Mouse (Mus musculus) large intestine, adult 2 months (tissue): ENCODE results near the gene Clk3. TPM values are rescaled to one million over a fixed set of nuclear protein-coding genes. Genes with fewer than 3 reads are reported as not detected.
"Not testable (repeated sequence)": the region's sequence is repeated elsewhere in the genome, so short reads cannot be mapped to it uniquely, and the experiment has no call there.

Experiments used
- DNase-seq: peaks from one replicate; pipeline ENCODE4 v3.0.0-alpha.2; 2012; ENCODE audit warnings: low read depth, low spot score
- WGBS: fragments of 180-500 bp; shearing (Covaris S2); methylation state at CpG from one replicate; pipeline ENCODE4 v1.1.7; 2018; 5-methylcytosine and 5-hydroxymethylcytosine counted together
- polyA plus RNA-seq: library from polyadenylated mRNA; depleted of rRNA; stranded (reverse); fragments of >200 nt; gene quantifications from 2 replicates; pipeline ENCODE4 v1.2.3, GENCODE M21; 2012; rRNA removed

Clk3 gene
- polyA plus RNA-seq, 1 experiment = 84.3 TPM

DNA sequence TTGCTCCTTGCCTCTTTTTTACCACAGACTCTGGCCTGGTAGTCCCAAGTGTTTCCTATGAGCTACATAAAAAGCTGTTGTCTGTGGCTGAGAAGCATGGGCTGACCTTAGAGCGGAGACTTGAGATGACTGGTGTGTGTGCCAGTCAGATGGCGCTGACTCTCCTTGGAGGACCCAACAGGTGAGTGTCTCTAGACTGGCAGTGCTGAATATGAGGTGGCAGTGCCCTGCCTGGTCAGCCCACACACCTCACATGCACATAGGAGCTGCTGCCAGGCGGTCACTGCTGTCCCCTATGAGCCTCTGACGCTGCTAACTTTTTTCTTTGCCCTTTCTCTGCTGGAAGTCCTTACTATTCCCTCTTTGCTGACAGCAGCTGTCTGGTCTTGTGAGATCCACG lies 25.8 kb downstream of the Clk3 start:
- 93% methylated on average over 5 of the region's 5 CpGs for WGBS
- no peak for DNase-seq

DNA sequence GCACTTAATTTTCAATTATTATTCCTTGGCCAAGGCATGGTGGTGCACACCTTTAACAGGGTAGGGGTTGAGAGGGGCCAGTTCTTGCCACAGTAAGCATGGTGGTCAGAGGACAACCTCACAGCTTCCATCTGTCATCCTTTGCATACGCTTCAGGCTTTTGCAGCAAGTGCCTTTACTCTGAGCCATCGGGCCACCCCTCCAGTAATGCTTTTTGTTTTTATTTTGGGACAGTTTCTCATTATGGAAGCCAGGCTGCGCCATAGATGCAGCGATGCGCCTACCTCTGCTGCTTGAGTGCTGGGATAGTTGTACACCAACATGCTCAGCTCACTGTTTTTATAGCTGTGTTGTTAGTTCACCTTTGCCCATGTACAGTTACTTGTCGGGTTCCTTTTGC lies 32.1 kb downstream of the Clk3 start:
- no peak for DNase-seq
- WGBS = 79% methylated on average over 6 of the region's 6 CpGs

DNA sequence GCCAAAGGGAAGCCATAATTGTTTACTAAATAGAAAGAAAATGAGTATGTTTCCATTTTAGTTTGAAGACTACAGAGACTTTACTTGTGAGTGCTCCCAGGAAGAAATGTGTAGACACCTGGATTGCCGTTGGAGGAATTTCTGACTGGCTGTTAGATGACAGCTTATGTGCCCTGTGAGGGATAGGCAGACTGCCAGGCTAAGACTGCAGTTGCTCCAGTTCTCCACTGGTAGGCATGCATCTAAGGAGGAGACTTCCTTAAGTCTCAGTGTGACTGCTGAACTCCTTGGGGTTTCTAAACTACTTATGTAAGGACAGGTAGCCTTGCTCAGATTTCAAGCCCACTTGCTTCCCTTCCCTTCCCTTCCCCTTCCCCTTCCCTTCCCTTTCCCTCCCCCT lies 37.3 kb downstream of the Clk3 start:
- 79% methylated on average over 1 of the region's 1 CpGs for WGBS
- no peak for DNase-seq

DNA sequence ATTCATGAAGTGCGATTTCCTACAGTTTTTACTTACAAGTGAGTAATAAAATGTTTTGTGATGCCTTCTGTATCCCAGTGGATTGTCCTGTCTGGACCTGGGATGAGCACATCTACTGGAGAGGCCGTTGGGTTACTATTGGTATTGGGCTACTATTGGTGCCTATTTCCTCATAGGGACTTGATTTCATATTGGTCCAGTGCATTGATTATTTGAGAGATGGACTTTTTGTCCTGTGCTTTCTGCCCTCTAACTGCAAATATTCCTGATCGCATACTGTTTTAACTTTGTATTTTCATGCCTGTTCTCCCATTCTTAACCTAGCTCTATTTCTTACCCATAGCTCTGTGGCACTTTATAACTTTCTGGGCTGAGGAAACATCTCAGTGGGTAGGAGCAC lies 41.0 kb downstream of the Clk3 start:
- no peak for DNase-seq
- WGBS = 93% methylated on average over 3 of the region's 3 CpGs

DNA sequence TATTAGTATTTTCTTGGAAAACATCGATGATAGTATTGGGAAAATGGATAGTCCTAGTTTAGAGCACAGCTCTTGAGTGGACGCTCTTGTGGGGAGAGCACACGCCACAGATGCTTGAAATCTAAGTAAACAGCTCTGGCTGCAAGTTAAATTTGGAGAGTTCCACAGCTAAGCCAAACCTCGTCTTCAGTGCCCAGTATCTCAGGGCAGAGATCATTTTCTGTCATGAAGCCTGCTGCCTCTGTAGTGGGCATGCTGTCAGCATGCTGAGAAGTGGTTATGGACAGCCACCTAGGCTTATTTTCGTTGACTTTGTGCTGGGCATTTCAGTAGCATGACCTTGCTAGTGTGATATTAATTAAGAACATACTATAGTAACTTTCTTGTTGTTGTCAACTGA lies 41.9 kb downstream of the Clk3 start:
- 58% methylated on average over 5 of the region's 5 CpGs for WGBS

DNA sequence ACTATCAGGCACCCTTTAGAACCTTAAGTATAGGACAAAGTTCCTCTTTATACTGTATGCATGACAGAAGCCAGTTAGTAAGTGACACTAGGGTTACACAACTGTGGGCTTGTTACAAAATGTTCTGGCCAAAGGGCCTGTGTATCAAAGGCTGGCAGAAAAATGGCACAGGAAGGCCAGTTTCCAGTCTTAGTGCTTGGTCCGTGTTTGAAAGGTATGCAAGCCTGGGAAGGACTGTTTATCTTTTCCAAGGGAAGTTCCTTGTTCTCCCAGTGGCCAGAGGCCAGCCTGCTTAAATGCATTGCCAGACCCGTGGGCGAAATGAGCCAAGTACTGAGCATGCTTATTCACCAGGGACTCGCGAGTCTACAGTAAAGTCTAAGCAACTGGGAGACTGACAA lies 42.3 kb downstream of the Clk3 start:
- WGBS = 3% methylated on average over 5 of the region's 5 CpGs
- DNase-seq = peak; percentile 28

More for the DNA sequence above, 41.9 kb downstream of the Clk3 start:
- no peak for DNase-seq

DNA sequence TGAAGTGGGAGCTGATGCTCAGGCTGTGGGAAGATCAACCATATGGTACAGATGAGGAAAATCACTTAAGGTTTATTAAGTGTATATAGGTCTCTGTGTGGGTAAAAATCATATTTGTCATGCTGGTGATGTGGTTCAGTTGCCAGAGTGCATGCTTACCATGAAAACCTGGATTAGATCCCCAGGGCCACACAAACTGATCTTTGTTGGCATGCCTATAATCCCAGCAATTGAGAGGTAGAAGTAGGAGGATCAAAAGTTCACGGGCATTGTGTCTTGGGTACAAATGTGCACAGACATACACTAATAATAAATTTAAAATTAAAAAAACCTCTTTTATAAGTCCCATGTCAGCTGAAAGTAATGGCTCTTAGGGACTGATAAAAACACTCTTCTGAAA lies 43.3 kb downstream of the Clk3 start:
- 55% methylated on average over 1 of the region's 1 CpGs for WGBS
- no peak for DNase-seq

DNA sequence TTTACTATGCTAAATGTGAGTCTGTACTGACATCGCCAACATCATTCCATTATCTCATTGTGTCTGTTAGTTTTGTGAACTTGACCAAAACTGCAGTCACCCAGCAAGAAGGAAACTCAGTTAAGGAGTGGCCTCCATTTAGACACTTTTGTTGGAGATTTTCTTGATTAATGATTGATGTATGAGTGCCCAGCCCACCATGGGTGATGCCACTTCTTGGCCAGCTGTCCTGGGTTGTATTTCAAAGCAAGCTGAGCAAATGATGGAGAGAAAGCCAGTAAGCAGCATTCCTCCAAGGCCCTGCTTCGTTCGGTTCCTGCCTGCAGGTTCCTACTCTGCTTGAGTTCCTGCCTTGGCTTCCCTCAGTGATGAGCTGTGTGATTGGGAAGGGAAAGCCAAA lies 44.9 kb downstream of the Clk3 start:
- no peak for DNase-seq
- 77% methylated on average over 3 of the region's 3 CpGs for WGBS

DNA sequence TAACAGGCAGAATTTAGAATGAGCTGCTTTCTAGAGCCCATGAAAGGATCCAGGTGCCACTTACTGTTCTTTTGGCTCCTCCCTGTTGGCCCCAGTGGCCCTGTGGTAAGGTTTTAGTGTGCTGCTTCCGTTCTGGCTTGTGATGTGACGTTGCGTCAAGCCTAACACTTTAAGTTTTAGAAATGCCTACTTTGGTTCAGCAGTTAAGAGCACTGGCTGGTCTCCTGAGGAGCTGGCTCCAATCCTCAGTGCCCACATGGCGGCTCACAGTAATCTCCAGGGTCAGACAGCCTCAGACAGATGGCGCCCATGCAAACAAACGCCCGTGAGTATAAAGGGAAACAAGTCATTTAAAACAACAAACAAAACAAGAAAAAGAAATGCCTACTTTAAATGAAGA lies 47.3 kb downstream of the Clk3 start:
- 84% methylated on average over 7 of the region's 7 CpGs for WGBS
- DNase-seq = no peak

DNA sequence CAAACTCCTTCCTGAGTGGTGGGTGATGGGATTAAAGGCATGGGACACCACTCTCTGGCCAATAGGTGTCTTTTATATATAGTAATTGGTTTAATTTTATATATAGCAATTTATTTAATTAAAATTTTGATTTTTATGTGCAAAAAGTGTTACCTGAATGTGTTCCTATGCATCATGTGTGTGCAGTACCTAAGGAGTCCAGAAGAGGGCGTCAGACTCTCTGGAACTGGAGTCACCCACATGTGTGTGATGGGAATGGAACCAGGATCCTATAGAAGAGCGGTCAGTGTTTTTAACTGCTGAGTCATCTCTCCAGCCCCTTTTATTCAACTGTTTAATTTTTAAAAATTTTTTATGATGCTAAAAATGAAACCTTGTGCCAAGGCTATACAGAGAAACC lies 53.5 kb downstream of the Clk3 start:
- WGBS = 78% methylated on average over 2 of the region's 2 CpGs
- DNase-seq = no peak

DNA sequence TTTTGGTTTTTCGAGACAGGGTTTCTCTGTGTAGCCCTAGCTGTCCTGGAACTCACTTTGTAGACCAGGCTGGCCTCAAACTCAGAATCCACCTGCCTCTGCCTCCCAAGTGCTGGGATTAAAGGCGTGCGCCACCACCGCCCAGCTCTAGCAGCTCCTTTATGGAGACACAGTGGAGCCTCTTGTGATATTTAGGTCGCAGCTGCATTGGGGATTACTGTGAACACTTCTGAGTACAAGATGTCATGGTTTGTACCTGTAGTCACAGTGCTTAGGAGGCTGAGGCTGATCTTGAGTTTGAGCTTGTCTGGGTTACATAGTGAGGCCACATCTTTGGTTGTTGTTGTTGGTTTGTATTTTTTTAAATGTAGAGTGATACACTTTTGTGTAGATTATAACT lies 55.4 kb downstream of the Clk3 start:
- 74% methylated on average over 5 of the region's 5 CpGs for WGBS

DNA sequence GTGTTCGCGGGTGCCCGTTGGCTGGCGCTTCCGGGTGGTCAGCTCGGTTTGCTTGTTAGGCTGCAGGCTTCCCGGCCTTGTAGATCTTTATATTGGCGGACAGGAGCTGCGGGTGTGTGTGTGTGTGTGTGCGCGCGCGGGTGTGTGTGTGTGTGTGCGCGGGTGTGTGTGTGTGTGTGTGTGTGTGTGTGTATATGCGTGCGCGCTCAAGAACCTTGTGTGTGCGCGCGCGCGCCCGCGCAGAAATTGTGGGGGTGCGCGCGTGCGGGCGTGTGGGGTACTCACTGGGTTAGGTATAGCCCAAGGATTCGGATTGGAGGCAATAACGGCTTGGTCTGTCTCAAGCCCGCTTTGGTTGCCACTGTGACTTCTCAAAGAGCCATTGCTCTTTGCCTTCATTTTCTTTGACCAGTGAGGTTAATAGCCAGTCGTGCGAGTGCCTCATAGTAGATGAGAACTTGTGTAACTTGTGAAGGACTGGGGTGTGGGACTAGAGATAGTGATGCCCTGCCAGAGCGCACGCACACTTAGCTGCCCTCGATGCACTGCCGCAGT lies 56.9 kb downstream of the Clk3 start:
- 2% methylated on average over 39 of the region's 39 CpGs for WGBS
- DNase-seq = no peak

More for the DNA sequence above, 55.4 kb downstream of the Clk3 start:
- DNase-seq = not testable (repeated sequence)

DNA sequence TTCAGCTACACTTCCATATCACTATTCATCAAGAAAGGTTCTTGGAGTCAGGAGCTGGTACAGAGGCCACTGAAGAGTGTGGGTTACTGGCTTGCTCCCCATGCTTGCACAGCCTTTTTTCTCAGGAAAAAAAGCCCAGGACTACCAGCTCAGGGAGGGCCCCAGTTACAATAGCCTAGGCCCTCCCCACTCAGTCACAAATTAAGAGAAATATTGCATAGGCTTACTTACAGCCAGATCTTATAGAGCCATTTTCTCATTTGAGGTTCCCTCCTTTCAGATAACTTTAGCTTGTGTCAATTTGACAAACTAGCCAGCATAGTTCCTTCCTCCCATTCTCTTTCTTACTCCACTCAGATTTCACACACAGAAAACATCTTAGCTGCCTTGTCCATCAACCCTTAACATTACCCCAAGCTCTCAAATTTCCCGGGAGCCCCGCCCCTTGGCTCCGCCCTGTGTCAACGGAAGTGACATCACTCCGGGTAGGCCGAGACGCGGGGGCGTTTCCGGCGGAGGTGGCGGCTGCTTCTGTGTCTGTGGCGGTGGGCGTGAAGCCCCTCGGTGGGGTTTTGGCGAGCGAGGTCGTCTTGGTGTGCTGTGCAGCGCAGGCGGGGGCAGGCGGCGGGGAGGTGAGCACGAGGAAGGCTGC lies 57.5 kb downstream of the Clk3 start, which contains the start of gene Edc3:
TSS of gene Edc3 (plus strand) at position 473 of the 652 bp plus-strand sequence.
- WGBS = under 1% methylated on average over 23 of the region's 23 CpGs
- peak; percentile 62 for DNase-seq

DNA sequence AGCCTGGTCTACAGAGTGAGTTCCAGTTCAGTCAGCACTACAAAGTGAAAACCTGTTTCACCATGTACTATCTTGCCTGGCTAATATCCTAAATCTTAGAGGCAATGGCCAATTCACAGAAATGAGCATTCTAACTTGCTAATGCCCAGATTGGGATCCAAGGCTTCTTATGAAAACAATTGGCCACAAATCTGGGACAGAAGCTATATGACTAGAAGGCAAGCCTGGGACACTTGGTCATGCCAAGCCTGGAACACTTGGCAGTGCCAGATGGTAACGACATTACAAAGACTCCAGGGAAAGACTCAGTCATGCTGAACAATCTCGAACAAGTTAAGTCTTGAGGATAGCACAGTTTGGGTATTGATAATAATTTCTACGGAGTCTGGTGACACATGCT lies 59.2 kb downstream of the Clk3 start:
- DNase-seq = no peak
- WGBS = 90% methylated on average over 3 of the region's 3 CpGs

Other genes with a start within 250 kb of the Clk3 start
- 594 and 647 TPM in 2 replicates for gene Cox5a, start 244.6 kb downstream of the Clk3 start, polyA plus RNA-seq
- 3.0 and 4.0 TPM in 2 replicates for gene Fam219b, start 228.3 kb downstream of the Clk3 start, polyA plus RNA-seq
- 160 and 177 TPM in 2 replicates for gene Mpi, start 213.1 kb downstream of the Clk3 start, polyA plus RNA-seq
- 218 and 247 TPM in 2 replicates for gene Scamp2, start 204.9 kb downstream of the Clk3 start, polyA plus RNA-seq
- gene Ulk3, start 176.4 kb downstream of the Clk3 start, polyA plus RNA-seq = 17.1 and 26.9 TPM in 2 replicates
- not detected in 2 replicates for gene Cplx3, start 159.6 kb downstream of the Clk3 start, polyA plus RNA-seq
- gene Lman1l, start 145.1 kb downstream of the Clk3 start, polyA plus RNA-seq = 0.07 TPM in 1 of 2 replicates, not detected in the other
- gene Csk, start 112.2 kb downstream of the Clk3 start, polyA plus RNA-seq = 73.0 and 75.0 TPM in 2 replicates
- not detected in 2 replicates for gene Cyp1a2, start 82.2 kb downstream of the Clk3 start, polyA plus RNA-seq
- gene Cyp1a1, start 77.9 kb downstream of the Clk3 start, polyA plus RNA-seq = 0.04 and 0.37 TPM in 2 replicates
- 10.1 and 11.6 TPM in 2 replicates for gene Edc3, start 57.3 kb downstream of the Clk3 start, polyA plus RNA-seq
- 6.5 and 10.4 TPM in 2 replicates for gene Arid3b, start 70.9 kb upstream of the Clk3 start, polyA plus RNA-seq
- gene Ubl7, start 145.1 kb upstream of the Clk3 start, polyA plus RNA-seq = 84.7 and 93.7 TPM in 2 replicates
- 16.0 and 25.3 TPM in 2 replicates for gene Sema7a, start 174.3 kb upstream of the Clk3 start, polyA plus RNA-seq
- gene Cyp11a1, start 240.6 kb upstream of the Clk3 start, polyA plus RNA-seq = 0.07 and 0.51 TPM in 2 replicates